Mouse (Mus musculus): Measurements from ENCODE around the gene Xirp2.

- TF ChIP-seq CTCF (conservative IDR thresholded peaks at IDR 0.05; ENCODE audit: low read length) (no peak), NANOG (IDR thresholded peaks at IDR 0.05; ENCODE audit: borderline replicate concordance, low read length) (no peak)
These were observed 119.2 kb downstream of the Xirp2 start for GRCm38 (mm10) chr2:67564851-67565479.

Data from E14TG2a.4 (cell line).